Mouse (Mus musculus): ENCODE data around the gene Eddm3b. TPM values are rescaled to one million over a fixed set of nuclear protein-coding genes. Genes with fewer than 3 reads are reported as not detected.

Gene Eddm3b
- polyA plus RNA-seq, 1 experiment, result not detected

DNA sequence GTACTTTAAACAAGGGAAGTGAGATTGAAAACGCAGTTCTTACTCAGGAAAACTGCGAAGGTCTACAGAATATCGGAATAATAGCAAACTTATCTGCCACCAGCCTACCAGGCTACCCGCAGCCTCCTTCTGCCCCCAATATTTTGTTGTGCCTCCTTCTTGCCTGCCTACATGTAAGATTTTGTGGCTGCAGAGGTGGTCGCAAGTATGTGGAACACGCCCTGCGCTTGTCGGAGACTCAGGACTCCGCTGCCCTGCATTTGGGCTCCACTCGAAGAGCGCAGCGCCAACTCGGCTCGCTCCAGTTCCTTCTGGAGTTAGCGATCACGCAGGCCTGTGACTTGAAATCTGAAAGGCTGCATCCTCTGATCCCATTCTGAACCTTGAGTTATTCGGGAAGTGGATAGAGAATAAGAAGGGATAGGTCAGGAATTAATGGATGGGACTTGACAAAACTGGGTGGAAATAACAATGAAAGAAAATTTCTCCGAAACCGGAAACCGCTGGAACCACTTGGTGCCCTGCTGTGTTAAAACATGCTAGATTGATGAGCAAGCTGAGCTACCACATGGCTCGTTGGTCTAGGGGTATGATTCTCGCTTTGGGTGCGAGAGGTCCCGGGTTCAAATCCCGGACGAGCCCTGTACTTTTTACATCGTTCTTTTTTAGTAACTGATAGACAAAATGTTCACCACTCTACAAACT is 24.0 kb upstream of the Eddm3b start:
- TF ChIP-seq GATA1 (IDR thresholded peaks at IDR 0.05; ENCODE audit: low read length), result no peak

DNA sequence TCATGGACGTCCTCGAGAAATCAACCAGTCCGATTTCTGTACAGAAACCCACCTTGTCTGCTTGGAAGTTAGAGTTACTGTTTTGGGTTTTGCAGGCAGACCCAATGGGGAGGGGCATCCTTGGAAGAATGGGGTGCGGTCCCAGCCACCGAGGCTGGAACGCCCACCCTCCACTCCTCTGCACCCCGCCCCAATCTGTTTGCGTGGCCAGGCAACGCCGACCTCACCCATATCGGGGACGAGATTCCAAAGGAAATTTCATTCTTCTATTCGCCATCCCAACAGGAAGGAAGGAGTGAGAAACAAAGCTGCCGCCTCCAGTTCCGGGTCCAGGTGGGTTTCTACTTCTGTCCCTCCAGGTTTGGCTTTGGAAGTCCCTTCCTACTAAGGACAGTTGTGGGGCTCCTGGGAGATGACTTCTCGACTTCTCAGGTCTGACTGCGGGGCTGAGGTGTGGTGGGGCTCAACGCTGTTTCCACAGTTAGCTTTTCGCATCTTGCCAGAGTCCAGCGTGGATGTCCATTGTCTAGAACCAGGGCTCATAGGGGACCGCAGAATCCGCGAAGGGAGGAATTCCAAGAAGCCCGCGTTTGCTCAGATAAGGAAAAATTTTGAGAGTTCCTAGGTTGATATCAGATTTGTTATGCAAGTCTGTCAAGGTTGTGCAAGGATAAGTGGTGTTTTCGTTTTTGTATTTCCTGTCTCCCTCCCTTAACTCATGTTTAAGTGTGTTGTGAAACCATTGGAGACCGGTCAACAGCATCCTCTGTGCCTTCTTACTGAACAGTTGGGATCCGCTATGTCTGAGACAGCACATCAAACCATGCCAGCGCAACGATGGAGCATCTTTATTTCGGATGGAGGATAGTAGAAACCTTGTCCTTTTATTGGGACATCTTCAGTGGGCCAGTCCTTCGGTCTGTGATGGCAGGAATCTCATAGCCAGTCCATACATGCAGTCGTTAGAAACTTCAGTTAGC is 23.0 kb upstream of the Eddm3b start, which contains the start of the genes Rnase4 and Ang:
TSS of gene Rnase4 (plus strand) at position 157 of the 980 bp plus-strand sequence.
TSS of gene Ang (plus strand) at position 230 of the 980 bp plus-strand sequence.
- no peak for TF ChIP-seq GATA1 (IDR thresholded peaks at IDR 0.05; ENCODE audit: low read length)

DNA sequence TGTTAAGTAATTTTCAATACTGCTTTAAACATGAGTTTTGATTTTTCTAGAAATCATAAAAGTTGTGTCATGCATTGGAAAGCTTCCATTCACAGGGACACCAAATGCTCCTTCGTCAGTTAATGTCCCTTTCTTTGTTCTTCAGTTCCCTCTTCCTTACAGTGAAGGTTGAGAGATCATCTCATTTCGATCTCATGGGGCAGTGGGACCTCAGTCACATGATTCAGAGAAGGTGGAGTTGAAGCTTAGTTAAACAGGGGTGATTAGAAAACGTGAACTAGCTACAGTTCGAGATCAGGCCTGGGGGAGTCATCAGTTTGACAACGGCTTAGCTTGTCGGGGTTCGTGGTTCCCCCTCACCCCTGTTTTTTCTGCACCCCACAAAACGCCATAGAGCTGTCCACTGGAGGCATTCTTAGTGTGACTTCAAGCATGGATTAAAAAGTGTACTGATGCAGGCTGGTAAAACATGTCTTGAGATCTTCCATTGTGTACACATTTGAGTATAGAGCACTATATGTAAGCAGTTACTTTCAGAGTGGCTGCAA is 22.1 kb upstream of the Eddm3b start:
- TF ChIP-seq GATA1 (IDR thresholded peaks at IDR 0.05; ENCODE audit: low read length), result no peak

DNA sequence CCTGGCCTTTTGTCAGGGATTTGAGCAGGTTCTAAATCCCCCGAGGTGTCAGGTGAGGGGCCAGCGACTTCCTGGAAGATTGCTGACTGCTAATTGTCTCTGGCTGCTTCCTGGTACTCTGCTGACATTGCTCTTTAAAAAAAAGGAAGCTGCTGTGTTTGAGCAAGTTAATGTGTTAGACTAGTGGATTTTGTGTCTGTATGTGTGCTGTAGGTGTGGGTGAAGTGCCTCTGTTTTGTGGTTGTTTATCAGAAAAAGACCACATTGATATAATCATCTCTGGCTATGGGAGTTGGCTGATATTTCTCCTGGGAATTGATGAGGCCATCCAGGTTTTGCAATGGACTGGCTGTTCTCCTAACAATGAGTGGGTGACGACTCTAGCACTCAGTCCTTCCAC is 20.7 kb upstream of the Eddm3b start:
- no peak for TF ChIP-seq GATA1 (IDR thresholded peaks at IDR 0.05; ENCODE audit: low read length)

DNA sequence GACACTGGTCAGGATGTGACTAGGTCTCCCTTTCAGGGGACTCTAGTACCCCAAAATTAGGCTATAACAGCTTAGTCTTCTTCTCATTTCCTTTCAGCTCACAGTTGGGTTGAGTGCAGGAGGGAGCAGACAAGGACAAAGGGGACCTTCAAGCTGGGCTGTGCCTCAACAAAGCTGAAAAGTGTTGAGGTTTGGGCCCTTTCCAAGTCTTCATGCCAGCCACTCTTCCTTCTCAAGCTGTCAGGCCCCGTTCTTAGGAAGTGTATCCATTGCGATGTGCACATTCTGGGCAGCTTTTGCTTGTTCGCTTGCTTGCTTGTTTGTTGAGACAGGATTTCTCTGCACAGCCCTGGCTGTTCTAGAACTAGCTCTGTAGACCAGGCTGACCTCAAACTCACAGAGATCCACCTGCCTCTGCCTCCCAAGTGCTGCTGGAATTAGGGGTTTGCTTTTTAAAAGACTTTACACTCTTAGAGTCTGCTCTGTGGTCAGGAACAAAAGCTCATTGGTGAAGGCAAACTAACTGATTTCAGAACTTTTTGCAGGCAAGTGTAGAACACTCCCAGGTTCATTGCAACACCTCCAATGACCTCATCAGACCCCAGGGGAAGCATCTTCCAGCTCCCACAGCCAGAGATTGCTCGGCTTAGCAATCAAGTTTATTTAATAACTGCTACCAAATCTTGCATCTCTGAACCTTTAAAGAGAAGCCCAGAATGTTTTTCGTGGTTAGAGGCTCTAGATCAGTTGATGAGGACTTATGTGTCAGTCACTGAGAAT is 19.9 kb upstream of the Eddm3b start:
- no peak for TF ChIP-seq GATA1 (IDR thresholded peaks at IDR 0.05; ENCODE audit: low read length)

DNA sequence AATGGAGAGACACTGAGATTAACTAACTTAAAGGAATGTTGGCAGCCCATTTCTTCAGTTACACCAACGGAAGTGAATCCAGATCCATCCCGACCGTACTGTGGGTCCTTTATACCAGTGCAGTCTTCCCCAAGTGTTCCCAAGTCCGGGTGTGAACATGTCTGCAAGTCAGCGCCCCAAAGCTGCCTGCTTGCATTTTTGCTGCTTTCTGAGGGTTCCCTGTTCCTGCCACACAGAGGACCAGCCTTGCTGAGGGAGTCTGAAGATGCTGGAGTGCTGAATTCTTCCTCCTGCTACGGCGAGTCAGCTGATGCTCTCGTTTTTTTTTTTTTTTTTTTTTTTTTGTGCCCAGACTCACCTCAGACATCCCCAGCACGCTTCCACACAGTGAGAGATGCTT is 19.3 kb upstream of the Eddm3b start:
- no peak for TF ChIP-seq GATA1 (IDR thresholded peaks at IDR 0.05; ENCODE audit: low read length)

DNA sequence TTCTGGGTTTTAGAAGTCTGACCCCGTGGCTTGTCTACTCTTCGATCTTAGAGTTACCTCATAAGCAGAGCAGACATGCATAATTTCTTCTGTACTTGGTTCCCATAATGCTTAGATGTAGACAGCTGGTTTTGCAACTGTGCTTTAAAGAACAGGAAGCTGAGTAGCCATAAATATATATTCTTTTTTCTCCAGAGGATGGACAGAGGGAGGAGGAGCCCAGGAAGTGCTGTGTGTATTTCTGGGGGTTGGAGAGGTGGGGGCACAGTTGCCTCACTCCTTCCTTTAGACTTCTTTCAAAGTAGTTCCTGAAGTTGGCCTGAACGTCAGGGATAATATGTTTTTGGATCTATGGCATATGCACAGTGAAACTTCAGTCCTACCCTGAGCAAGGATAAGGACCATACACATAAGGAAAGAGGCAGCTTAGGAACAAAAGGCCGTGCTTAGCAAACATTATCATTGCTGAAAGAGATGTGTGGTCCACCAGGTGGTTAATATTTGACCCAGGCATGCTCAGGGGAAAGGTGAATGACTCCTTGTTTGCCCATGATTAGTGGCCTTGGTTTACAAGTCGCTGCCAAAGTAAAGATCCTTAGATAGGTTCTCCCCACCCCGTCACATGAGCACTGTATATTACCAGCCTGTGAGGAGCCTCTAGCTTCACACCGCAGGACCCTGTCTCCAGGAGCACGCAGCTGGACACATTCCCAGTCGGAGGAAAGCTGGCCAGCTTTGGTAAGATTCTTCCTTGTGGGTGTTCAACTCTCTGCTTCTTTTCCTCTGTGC is 18.3 kb upstream of the Eddm3b start:
- no peak for TF ChIP-seq GATA1 (IDR thresholded peaks at IDR 0.05; ENCODE audit: low read length)

DNA sequence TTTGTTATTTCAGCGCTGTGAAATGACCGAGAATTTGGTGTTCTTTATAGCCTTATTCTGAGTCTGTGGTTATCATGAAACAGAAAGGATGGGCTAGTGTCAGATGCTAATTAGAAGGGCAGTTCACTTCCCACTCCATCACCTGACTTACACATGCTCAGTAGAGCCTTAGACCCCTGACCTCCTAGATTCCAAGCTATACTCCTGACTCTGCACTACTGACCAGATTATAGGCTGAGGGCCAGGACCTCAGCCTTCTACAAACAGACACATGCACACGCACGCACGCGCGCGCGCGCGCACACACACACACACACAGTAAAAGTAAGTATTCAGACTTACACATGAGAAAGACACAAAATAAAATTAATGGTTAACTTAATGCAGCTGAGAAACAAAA is 15.3 kb upstream of the Eddm3b start:
- no peak for TF ChIP-seq GATA1 (IDR thresholded peaks at IDR 0.05; ENCODE audit: low read length)

DNA sequence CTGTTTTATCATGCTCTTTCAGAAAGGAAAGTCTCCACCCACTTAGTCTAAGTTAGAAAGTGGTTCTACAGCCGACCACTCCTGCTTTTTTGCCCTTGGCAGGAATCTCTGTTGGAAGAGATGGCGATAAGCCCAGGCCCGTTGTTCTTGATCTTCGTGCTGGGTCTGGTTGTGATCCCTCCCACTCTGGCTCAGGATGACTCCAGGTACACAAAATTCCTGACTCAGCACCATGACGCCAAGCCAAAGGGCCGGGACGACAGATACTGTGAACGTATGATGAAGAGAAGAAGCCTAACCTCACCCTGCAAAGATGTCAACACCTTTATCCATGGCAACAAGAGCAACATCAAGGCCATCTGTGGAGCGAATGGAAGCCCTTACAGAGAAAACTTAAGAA is 12.9 kb upstream of the Eddm3b start:
- TF ChIP-seq GATA1 (IDR thresholded peaks at IDR 0.05; ENCODE audit: low read length), result no peak

DNA sequence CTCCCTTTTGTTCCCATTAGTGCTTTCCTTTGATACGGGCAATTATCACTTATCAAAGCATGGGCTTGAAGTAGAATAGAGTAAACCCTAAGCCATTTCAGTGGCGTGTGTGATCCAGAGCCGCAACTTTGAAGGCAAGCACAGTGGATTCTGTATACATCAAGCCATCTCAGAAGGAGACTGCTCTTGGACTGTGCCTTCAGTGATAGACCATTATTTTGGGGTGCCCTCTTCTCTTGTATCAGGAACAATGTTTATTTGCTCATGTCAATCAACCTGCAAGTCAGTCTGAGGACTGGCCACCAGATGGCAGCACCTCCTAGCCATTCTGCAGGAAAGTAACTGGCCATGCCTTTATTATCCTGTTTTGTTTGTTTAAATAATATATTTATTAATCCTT is 11.0 kb upstream of the Eddm3b start:
- no peak for TF ChIP-seq GATA1 (IDR thresholded peaks at IDR 0.05; ENCODE audit: low read length)

DNA sequence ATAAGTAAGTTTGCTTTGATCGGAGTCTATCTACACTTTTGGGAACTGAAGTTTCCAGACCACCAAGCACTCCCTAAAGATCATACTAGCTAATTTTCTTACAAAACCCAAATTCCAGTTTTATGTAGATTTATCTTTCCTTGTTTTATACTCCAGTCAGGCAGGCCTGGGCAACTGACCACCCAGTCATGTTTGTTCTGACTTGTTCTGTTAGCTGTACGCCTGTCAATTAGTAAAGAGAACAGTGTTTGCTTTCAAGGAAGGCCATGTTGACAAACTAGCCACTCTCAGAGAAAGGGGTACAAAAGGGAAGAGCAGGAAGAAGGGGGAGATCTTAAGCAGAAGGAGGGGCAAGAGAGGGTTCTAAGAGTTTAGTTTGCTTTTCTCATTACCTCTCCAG is 9.9 kb upstream of the Eddm3b start:
- TF ChIP-seq GATA1 (IDR thresholded peaks at IDR 0.05; ENCODE audit: low read length), result no peak

DNA sequence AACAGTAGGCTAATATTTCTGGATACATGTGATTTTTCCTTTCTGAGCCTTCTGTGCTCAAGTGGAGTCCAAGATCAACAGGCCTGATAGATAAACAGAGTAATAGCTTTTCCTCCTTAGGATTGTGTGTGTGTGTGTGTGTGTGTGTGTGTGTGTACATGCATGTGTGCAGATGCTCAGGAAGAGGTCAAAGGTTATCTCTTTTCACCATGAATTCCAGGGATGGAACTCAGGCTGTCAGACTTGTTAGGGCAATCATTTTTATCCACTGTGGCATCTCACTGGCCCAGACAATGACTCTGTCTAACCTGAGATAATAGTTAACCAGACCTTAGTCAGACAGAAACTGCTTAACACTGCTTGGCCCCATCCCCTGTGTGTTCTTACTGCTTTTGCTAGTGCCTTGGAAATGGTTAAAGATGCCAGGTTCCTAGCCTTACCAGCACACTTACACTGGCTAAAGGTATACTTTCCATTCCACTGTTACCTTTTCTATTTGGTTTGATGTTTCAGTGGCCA is 7.7 kb upstream of the Eddm3b start:
- no peak for TF ChIP-seq GATA1 (IDR thresholded peaks at IDR 0.05; ENCODE audit: low read length)

DNA sequence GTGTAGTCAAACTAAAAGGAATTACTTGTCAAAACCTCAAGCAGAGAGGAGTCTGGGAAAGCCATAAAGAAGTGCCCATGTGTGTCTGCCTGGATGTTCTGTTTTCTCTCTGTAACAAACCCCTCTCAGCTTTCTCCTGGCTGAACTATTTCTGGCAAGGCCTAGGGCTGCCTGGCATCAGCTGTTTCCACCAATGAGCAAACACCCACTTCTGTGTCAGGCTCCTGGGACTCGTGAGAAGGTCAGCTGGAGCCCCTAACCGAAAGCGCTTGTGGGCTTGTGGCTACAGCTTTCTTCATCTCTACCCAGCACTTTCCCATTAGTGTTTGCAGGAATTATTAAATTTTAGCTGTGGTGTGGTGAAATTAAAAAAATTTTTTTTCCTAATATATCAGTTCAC is 2.3 kb upstream of the Eddm3b start:
- TF ChIP-seq GATA1 (IDR thresholded peaks at IDR 0.05; ENCODE audit: low read length), result no peak

DNA sequence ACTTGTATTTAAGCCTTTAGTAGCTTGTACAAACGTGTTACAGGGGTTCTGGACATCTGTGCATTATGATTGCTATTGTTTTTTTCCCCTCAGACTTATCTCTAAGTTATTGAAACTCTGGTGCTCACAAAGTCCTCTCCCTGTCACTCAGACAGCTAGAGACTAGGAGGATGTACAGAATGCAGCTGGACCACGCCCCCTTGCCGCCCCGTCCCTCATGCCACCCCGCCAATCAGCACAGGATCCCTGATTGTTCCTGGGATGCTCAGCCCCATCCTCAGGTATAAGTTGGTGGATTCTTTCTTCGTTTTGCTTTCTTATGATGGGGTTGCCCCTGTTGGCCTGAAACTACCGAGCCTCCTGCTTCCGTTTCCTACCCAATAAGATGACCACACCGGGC is 750 bp upstream of the Eddm3b start:
- no peak for TF ChIP-seq GATA1 (IDR thresholded peaks at IDR 0.05; ENCODE audit: low read length)

Data from G1E-ER4 (cell line).